Mouse (Mus musculus) Patski (cell line): ENCODE results near the gene Rbms3. TPM values are rescaled to one million over a fixed set of nuclear protein-coding genes. Genes with fewer than 3 reads are reported as not detected.

Experiments used
- ATAC-seq: fragments of 100-300 bp; one replicate; pipeline ENCODE4 v1.8.0; 2021
- CTCF ChIA-PET: fragments of 350-600 bp; sonication (Branson Sonifier 250); formaldehyde crosslinking; loops from one replicate; lab custom pipeline; 2022; ENCODE audit warnings: inconsistent platforms; lab: Charles Lee
- POLR2A ChIA-PET: fragments of 350-600 bp; sonication (Branson Sonifier 250); formaldehyde crosslinking; loops from one replicate; lab custom pipeline; 2022; ENCODE audit warnings: antibody characterized with exemption, inconsistent platforms; lab: Charles Lee
- DNase-seq: peaks from one replicate; pipeline ENCODE4 v3.0.0-alpha.2; 2011; ENCODE audit warnings: low read depth, low spot score
- H3K27me3 ChIP-seq: fragments of 371-371 bp; one replicate; pipeline ENCODE4 v1.5.1; 2021
- CTCF ChIP-seq: fragments of 100-300 bp; IDR thresholded peaks from one replicate; pipeline ENCODE4 v1.5.1; 2021
- in situ Hi-C: fragments of 300-500 bp; cut with MboI; formaldehyde crosslinking; loops from 3 replicates; pipeline ENCODE4 v1.11.1; 2018; ENCODE audit warnings: low pct_unique_long_range_greater_than_20kb, mixed read lengths
- polyA plus RNA-seq: library from polyadenylated mRNA; unstranded; gene quantifications from one replicate; pipeline ENCODE4 v1.2.3, GENCODE M21; 2021

Gene Rbms3
- polyA plus RNA-seq, 1 experiment from 2014 or later = 8.1 TPM

GRCm38 (mm10) chr9:116542793-116543192 is 1086.9 kb downstream of the Rbms3 start:
- ATAC-seq = no peak
- H3K27me3 ChIP-seq = peaks cover 11% of the 10 kb centered on the region
- in situ Hi-C loops = no loop called here
- TF ChIP-seq CTCF = no peak
- POLR2A ChIA-PET = no interaction called here
- CTCF ChIA-PET = interaction anchor here (1.4 kb wide), 1 partner anchor 10 kb away, joined by 5 read pairs; no protein-coding TSS in a partner anchor
- no peak for DNase-seq

GRCm38 (mm10) chr9:116541976-116542375 is 1087.7 kb downstream of the Rbms3 start:
- POLR2A ChIA-PET = no interaction called here
- TF ChIP-seq CTCF = no peak
- ATAC-seq (no peak), DNase-seq (no peak)
- CTCF ChIA-PET = interaction anchor here (1.0 kb wide), 1 partner anchor 88 kb away, joined by 3 read pairs; no protein-coding TSS in a partner anchor
- peaks cover 15% of the 10 kb centered on the region for H3K27me3 ChIP-seq
- in situ Hi-C loops = no loop called here

GRCm38 (mm10) chr9:116535709-116536108 is 1094.0 kb downstream of the Rbms3 start:
- ATAC-seq (no peak), DNase-seq (no peak)
- ChIA-PET POLR2A (no interaction called here), CTCF (no interaction called here)
- in situ Hi-C loops = no loop called here
- TF ChIP-seq CTCF = peak; percentile 48
- H3K27me3 ChIP-seq = peaks cover 11% of the 10 kb centered on the region

- no peak for ATAC-seq
- DNase-seq = no peak
- H3K27me3 ChIP-seq = peaks cover 13% of the 10 kb centered on the region
- POLR2A ChIA-PET = no interaction called here
- TF ChIP-seq CTCF = peak; percentile 19
- CTCF ChIA-PET = no interaction called here
- in situ Hi-C loops = no loop called here
These were observed 1096.3 kb downstream of the Rbms3 start for GRCm38 (mm10) chr9:116533381-116533780.

GRCm38 (mm10) chr9:116531121-116531520 is 1098.6 kb downstream of the Rbms3 start:
- ChIA-PET POLR2A (no interaction called here), CTCF (interaction anchor here (1.1 kb wide), 2 partner anchors 9 to 1388 kb away, joined by 3 read pairs; no protein-coding TSS in a partner anchor)
- ATAC-seq = no peak
- peaks cover 9% of the 10 kb centered on the region for H3K27me3 ChIP-seq
- TF ChIP-seq CTCF = peak; percentile 25
- DNase-seq = no peak
- in situ Hi-C loops = no loop called here

GRCm38 (mm10) chr9:116524386-116524785 is 1105.3 kb downstream of the Rbms3 start:
- DNase-seq = no peak
- no peaks in the 10 kb centered on the region for H3K27me3 ChIP-seq
- ATAC-seq = no peak
- in situ Hi-C loops = no loop called here
- ChIA-PET CTCF (no interaction called here), POLR2A (no interaction called here)
- no peak for TF ChIP-seq CTCF
